Mouse (Mus musculus): ENCODE data around the gene Tmem184a.

- TF ChIP-seq CTCF (IDR thresholded peaks at IDR 0.05; ENCODE audit: control insufficient read depth, insufficient read depth, low read length): no peak
- TF ChIP-seq POLR2A (IDR thresholded peaks at IDR 0.05; ENCODE audit: borderline replicate concordance, control insufficient read depth, low read depth, low read length): no peak
Measured at GRCm38 (mm10) chr5:139801231-139801630, 18.5 kb downstream of the Tmem184a start.
